Mouse (Mus musculus): Measurements from ENCODE around the gene Gm10228.
"Not testable (repeated sequence)": the region's sequence is repeated elsewhere in the genome, so short reads cannot be mapped to it uniquely, and the experiment has no call there.

The Gm10228 gene

GRCm38 (mm10) chr16:89041372-89041771, at the start of gene Gm10228:
Gm10228 (minus strand) TSS chr16:89041472.
- not testable (repeated sequence) for DNase-seq (ENCODE audit: low spot score)

DNA sequence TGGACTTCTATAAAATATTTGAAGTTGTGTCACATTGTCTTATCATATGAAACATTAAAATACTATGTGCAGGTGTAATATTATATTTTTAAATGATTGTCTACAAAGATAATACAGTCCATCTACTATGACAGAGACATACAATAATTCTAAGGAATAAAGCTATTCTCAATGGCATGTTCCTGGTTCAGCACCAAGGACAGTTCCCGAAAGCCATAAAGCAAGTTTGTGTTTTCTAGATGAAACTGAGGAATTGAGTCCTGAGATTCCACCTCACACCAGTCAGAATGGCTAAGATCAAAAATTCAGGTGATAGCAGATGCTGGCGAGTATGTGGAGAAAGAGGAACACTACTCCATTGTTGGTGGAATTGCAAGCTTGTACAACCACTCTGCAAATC, 29.8 kb upstream of the Gm10228 start:
- DNase-seq (ENCODE audit: low spot score) = not testable (repeated sequence)

GRCm38 (mm10) chr16:89063902-89064301, 22.6 kb upstream of the Gm10228 start, which contains the start of gene 1110025L11Rik:
1110025L11Rik (minus strand) TSS chr16:89064002.
- not testable (repeated sequence) for DNase-seq (ENCODE audit: low spot score)

GRCm38 (mm10) chr16:89047783-89048182, 6.5 kb upstream of the Gm10228 start, which contains the start of gene Krtap6-5:
Krtap6-5 (minus strand) TSS chr16:89047883.
- DNase-seq (ENCODE audit: low spot score) = no peak

DNA sequence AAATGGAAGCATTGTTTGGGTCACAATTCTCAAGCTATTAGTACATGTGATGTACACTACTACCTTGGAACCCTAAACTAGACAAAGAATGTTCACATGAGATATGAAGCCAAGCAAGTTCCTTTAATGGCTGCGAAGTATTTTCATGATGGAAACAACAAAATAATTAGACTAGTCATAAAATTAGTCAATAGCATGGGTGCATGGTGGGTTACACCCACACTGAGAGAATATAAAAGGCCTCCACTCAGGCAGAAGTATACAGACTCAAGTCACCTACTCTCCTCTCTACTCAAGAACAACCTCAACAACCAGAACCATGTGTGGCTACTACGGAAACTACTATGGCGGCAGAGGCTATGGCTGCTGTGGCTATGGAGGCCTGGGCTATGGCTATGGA, 9.9 kb downstream of the Gm10228 start, which contains the start of gene Krtap6-1:
TSS of gene Krtap6-1 (plus strand) at position 301 of the 400 bp plus-strand sequence.
- DNase-seq (ENCODE audit: low spot score) = not testable (repeated sequence)

GRCm38 (mm10) chr16:89014984-89015383, 26.3 kb downstream of the Gm10228 start, which contains the start of gene Gm10229:
Gm10229 (plus strand) TSS chr16:89015284.
- not testable (repeated sequence) for DNase-seq (ENCODE audit: low spot score)

- no peak for DNase-seq (ENCODE audit: low spot score)
Measured at GRCm38 (mm10) chr16:89013973-89014372, 27.3 kb downstream of the Gm10228 start.

GRCm38 (mm10) chr16:89010659-89011058, 30.6 kb downstream of the Gm10228 start, which contains the start of gene Krtap22-2:
Krtap22-2 (minus strand) TSS chr16:89010759.
- no peak for DNase-seq (ENCODE audit: low spot score)

Measured in ovary, adult 18-20 months (tissue).